Mouse (Mus musculus) heart, embryonic 14.5 days (tissue): ENCODE measurements around the gene Phf19. TPM values are rescaled to one million over a fixed set of nuclear protein-coding genes. Genes with fewer than 3 reads are reported as not detected.

ENCODE experiments used
- ATAC-seq: fragments of 200-750 bp; cut with Nextera tagmentation; 2 replicates; pipeline ENCODE4 v1.8.0; 2017; ENCODE audit warnings: low read depth, moderate TSS enrichment; ENCODE audit not compliant: insufficient number of reproducible peaks, insufficient read depth, low FRiP score
- H3K27ac ChIP-seq, 2 experiments: fragments of 200-500 bp in 1 of 2; fragments of 300-500 bp in 1 of 2; sonication (generic) in 1 of 2; replicated peaks in 1 of 2; 2 replicates each; pipeline ENCODE4 v1.5.1; 2012 to 2014; ENCODE audit warnings: low read depth in 2 of 2, low read length in 2 of 2, control low read depth in 1 of 2, mild to moderate bottlenecking in 1 of 2, mixed read lengths in 1 of 2; ENCODE audit not compliant: control insufficient read depth in 1 of 2, insufficient read depth in 1 of 2
- H3K27me3 ChIP-seq: fragments of 300-500 bp; sonication (generic); 2 replicates; pipeline ENCODE4 v1.6.1; 2014; ENCODE audit warnings: mild to moderate bottlenecking, low read length, control low read depth; ENCODE audit not compliant: control insufficient read depth, insufficient read depth
- H3K36me3 ChIP-seq: fragments of 300-500 bp; sonication (generic); 2 replicates; pipeline ENCODE4 v1.6.1; 2014; ENCODE audit warnings: mild to moderate bottlenecking, control low read depth, low read length, mixed read lengths; ENCODE audit not compliant: control insufficient read depth, insufficient read depth
- H3K4me1 ChIP-seq, 2 experiments: fragments of 200-500 bp in 1 of 2; fragments of 300-500 bp in 1 of 2; sonication (generic) in 1 of 2; 2 replicates each; pipeline ENCODE4 v1.6.1; 2012 to 2014; ENCODE audit warnings: low read length in 2 of 2, control low read depth in 1 of 2, mixed read lengths in 1 of 2; ENCODE audit not compliant: control insufficient read depth in 2 of 2, insufficient read depth in 2 of 2
- H3K4me2 ChIP-seq: fragments of 300-500 bp; sonication (generic); 2 replicates; pipeline ENCODE4 v1.6.1; 2014; ENCODE audit warnings: mild to moderate bottlenecking, low read length
- H3K4me3 ChIP-seq, 2 experiments: fragments of 200-500 bp in 1 of 2; fragments of 300-500 bp in 1 of 2; sonication (generic) in 1 of 2; 2 replicates each; pipeline ENCODE4 v1.5.1; 2012 to 2014; ENCODE audit warnings: low read length in 2 of 2, mild to moderate bottlenecking in 2 of 2, control low read depth in 1 of 2, low read depth in 1 of 2, moderate library complexity in 1 of 2; ENCODE audit not compliant: control insufficient read depth in 1 of 2, insufficient read depth in 1 of 2
- H3K9ac ChIP-seq: fragments of 300-500 bp; sonication (generic); 2 replicates; pipeline ENCODE4 v1.6.1; 2014; ENCODE audit warnings: mild to moderate bottlenecking, low read length
- H3K9me3 ChIP-seq: fragments of 300-500 bp; sonication (generic); 2 replicates; pipeline ENCODE4 v1.6.1; 2016; ENCODE audit warnings: low read length, control low read depth; ENCODE audit not compliant: control insufficient read depth
- WGBS: fragments of 180-500 bp; shearing (Covaris S2); extraction: QIAGEN DNeasy Blood & Tissue Kit; methylation state at CpG from one replicate; pipeline ENCODE4 v1.1.7; 2014; 5-methylcytosine and 5-hydroxymethylcytosine counted together
- polyA plus RNA-seq: library from polyadenylated mRNA; unstranded; fragments of >200 nt; fragmentation: Nextera tagmentation; extraction: Ambion mirVana; gene quantifications from 2 replicates; pipeline ENCODE4 v1.2.1, GENCODE M21; 2014

Gene Phf19
- polyA plus RNA-seq, 1 experiment from 2014 or later = 3.1 TPM

GRCm38 (mm10) chr2:34914069-34914822 lies 420 bp upstream of the Phf19 start:
- no peak overlapping the region for H3K27ac ChIP-seq

GRCm38 (mm10) chr2:34912613-34913012 lies 1.2 kb downstream of the Phf19 start:
- Histone ChIP-seq H3K4me2 (peak overlapping the region; percentile 94), H3K4me1 (peaks cover 17 to 19% of the 10 kb centered on the region in 2 experiments), H3K9me3 (no peaks in the 10 kb centered on the region), H3K9ac (peak overlapping the region; percentile 67; the same call in 1 of the 2 replicates), H3K27ac (no peak overlapping the region), H3K4me3 (peak overlapping the region; percentile 42 to 70), H3K36me3 (no peaks in the 10 kb centered on the region), H3K27me3 (peaks cover 14% of the 10 kb centered on the region)
- 54% methylated on average over 7 of the region's 7 CpGs for WGBS
- ATAC-seq = no peak

More at GRCm38 (mm10) chr2:34914069-34914822, 420 bp upstream of the Phf19 start:
- ATAC-seq = peak; percentile 41; the same call in 1 of the 2 replicates
- Histone ChIP-seq H3K4me3 (peak overlapping the region; percentile 45 to 70), H3K4me2 (peak overlapping the region; percentile 94), H3K36me3 (no peaks in the 10 kb centered on the region), H3K9me3 (no peaks in the 10 kb centered on the region), H3K9ac (peak overlapping the region; percentile 67), H3K4me1 (peaks cover 17 to 19% of the 10 kb centered on the region in 2 experiments), H3K27me3 (peaks cover 14% of the 10 kb centered on the region)
- 2% methylated on average over 45 of the region's 50 CpGs for WGBS

- H3K27me3 ChIP-seq = peaks cover 14% of the 10 kb centered on the region
- no peak overlapping the region for H3K27ac ChIP-seq
- 78% methylated on average over 5 of the region's 5 CpGs for WGBS
- no peak overlapping the region for H3K9ac ChIP-seq
- no peak overlapping the region for H3K4me2 ChIP-seq
- no peaks in the 10 kb centered on the region for H3K9me3 ChIP-seq
- H3K4me3 ChIP-seq = no peak overlapping the region
- no peak for ATAC-seq
- H3K4me1 ChIP-seq = peaks cover 17 to 19% of the 10 kb centered on the region in 2 experiments
- H3K36me3 ChIP-seq = no peaks in the 10 kb centered on the region
Measured at GRCm38 (mm10) chr2:34911871-34912270, 2.0 kb downstream of the Phf19 start.

- Histone ChIP-seq H3K27ac (no peak overlapping the region), H3K4me2 (no peak overlapping the region), H3K9me3 (no peaks in the 10 kb centered on the region), H3K4me1 (peaks cover 10 to 15% of the 10 kb centered on the region in 2 experiments), H3K9ac (no peak overlapping the region), H3K27me3 (peaks cover 14% of the 10 kb centered on the region), H3K4me3 (no peak overlapping the region), H3K36me3 (no peaks in the 10 kb centered on the region)
- 84% methylated on average over 4 of the region's 4 CpGs for WGBS
- ATAC-seq = no peak
Measured at GRCm38 (mm10) chr2:34909719-34910118, 4.1 kb downstream of the Phf19 start.

- Histone ChIP-seq H3K9ac (no peak overlapping the region), H3K4me2 (no peak overlapping the region), H3K27me3 (peaks cover 4% of the 10 kb centered on the region), H3K36me3 (no peaks in the 10 kb centered on the region), H3K9me3 (no peaks in the 10 kb centered on the region), H3K27ac (no peak overlapping the region), H3K4me1 (peaks cover 13 to 14% of the 10 kb centered on the region in 2 experiments), H3K4me3 (no peak overlapping the region)
- WGBS = 53% methylated on average over 12 of the region's 12 CpGs
- ATAC-seq = no peak
Measured at GRCm38 (mm10) chr2:34906861-34907604, 6.8 kb downstream of the Phf19 start.

- no peak overlapping the region for H3K9ac ChIP-seq
- H3K27ac ChIP-seq = no peak overlapping the region
- no peak overlapping the region for H3K4me3 ChIP-seq
- WGBS = 67% methylated on average over 6 of the region's 6 CpGs
- peaks cover 13 to 14% of the 10 kb centered on the region in 2 experiments for H3K4me1 ChIP-seq
- H3K9me3 ChIP-seq = no peaks in the 10 kb centered on the region
- no peak overlapping the region for H3K4me2 ChIP-seq
- ATAC-seq = no peak
- no peaks in the 10 kb centered on the region for H3K36me3 ChIP-seq
- H3K27me3 ChIP-seq = no peaks in the 10 kb centered on the region
Measured at GRCm38 (mm10) chr2:34906426-34906825, 7.4 kb downstream of the Phf19 start.

GRCm38 (mm10) chr2:34904849-34905542 lies 8.8 kb downstream of the Phf19 start:
- Histone ChIP-seq H3K9me3 (no peaks in the 10 kb centered on the region), H3K4me1 (peaks cover 13 to 14% of the 10 kb centered on the region in 2 experiments), H3K9ac (peak overlapping the region; percentile 51; the same call in 1 of the 2 replicates), H3K4me2 (peak overlapping the region; percentile 75), H3K36me3 (no peaks in the 10 kb centered on the region), H3K4me3 (peak overlapping the region; percentile 26 to 33), H3K27me3 (no peaks in the 10 kb centered on the region), H3K27ac (peak overlapping the region; percentile 20 to 63; a peak in 2 of 4 replicates)
- WGBS = 1% methylated on average over 34 of the region's 34 CpGs
- ATAC-seq = peak; percentile 98
